Mouse (Mus musculus) gastrocnemius, postnatal 14 days (tissue): Measurements from ENCODE around the gene Tnfsf12. TPM values are rescaled to one million over a fixed set of nuclear protein-coding genes. Genes with fewer than 3 reads are reported as not detected.

Experiments
- DNase-seq: peaks from one replicate; pipeline ENCODE4 v3.0.0; 2021; ENCODE audit warnings: mixed read lengths
- intact Hi-C: fragments of 180-260 bp; cut with DNase I; formaldehyde crosslinking; loops from one replicate; pipeline ENCODE4 v1.15.1; 2025; ENCODE audit warnings: low total_unique reads
- total RNA-seq, 2 experiments: library from RNA; stranded (reverse); gene quantifications; 2 replicates each; pipeline ENCODE4 v1.2.3; 2021

The Tnfsf12 gene
- total RNA-seq, 2 experiments from 2014 or later: 14.0 to 14.8 TPM

DNA sequence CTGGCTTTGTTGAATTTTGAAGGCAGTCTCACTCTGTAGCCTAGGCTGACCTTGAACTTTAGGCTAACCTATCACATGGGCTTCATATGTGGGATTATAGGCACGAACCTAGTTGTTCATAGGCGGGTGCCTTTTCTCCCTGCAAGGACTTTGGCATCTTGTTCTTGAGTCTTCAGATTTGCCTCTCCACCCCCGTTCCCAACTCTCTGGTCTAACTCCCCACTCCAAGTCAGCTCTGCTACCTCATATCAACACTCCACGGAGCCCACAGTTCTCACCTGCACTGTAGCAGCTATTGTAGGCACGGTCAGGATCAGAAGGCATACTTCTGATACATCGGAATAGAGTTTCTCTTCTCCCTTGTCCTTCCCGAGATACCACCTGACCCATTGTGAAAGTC is 12.1 kb downstream of the Tnfsf12 start:
- DNase-seq: no peak
- intact Hi-C loops: no loop called here

DNA sequence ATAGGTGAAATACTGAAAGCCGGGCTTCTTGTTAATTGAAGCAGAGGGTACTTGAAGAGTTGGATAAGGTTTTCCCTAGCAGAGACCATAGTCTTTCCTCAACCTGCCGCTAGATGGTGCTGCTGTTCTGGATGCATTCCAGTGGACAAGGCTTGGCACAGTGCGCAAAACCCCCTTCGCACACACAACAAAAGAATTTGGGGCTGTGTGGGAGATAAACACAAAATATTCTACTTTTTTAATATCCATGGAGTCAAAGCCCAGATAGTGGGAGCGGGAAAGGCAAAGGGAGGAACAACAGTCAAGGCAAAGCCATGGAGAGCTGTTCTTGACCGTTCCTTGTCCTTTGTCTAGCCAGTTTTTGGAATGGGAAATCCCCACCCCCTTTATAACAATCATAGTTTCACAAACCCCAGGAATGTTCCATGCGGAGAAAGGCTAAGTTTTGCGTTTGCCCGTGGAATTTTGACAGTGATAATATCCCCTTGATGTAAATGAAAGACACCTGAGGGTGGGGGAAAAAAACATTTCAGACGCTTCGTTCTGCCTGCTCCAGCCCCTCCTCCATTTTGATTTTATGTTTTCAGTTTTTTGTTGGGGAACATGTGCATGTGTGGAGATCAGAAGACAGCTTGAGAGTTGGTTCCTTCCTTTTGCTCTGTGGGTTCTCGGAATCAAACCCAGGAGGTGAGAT is 12.7 kb downstream of the Tnfsf12 start:
- DNase-seq: peak; percentile 84
- intact Hi-C loops: no loop called here

DNA sequence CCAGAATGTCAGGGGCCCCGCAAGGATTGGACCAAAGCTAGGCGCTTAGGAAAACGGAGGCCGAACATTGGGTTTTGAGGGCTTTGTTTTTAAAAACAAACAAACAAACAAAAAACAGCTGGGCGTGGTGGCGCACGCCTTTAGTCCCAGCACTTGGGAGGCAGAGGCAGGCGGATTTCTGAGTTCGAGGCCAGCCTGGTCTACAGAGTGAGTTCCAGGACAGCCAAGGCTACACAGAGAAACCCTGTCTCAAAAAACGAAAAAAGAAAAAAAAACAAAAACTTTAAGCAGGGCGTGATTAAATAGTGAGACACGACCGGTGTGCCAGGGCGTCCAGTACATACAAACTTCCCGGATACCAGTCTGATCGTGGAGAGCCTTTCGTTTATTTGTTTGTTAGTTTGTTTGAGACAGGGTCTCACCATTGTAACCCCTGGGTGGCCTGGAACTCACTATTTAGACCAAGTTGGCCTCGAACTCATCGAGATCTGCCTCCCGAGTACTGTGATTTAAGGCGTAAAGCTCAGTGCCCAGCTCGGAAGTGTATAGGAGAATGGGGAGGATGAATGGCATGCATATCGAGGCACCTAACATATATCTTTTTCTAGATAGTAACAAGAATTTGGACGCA is 13.3 kb downstream of the Tnfsf12 start:
- intact Hi-C loops: no loop called here
- DNase-seq: no peak

DNA sequence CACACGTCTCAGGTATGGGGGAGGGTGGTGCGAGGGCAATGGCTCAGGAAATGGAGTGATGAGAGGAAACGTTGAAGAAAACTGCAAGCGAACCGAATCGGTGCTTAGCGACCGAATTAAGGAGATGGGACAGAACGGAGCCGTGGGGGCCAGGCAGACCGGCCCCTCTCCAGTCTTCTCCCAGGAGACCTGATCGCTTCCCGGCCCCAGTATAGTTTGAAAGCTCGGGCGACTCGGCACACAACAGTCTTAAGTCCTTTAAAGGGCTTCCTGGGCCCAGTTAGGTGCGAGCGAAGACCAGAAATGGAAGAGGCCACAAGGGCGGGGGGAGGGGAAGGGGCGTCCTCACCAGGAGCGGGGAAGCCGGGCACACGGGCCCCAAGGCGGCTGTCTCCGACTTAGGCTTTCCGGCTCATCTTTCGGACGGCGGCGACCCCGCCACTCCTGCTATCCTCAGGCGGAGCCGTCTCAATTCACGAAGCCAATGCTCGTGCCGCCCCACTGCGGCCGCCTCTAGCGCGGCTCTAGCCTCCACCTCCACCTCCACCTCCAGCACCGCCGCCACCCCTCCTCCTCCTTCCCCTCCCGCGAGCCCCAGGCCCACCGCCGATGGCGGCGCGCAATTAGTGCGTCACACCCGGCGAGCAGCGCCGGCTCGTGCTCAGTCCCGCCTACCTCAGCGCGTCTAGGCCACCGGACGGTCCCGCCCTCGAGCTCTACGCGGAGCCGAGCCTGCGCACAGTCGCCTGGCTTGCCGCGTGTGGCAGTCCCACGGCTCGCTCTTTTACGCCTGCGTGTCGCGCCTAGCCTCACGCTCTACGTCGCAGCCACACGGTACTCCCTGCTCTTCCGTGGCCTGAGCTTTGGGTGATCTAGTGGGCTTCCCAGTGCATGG is 14.1 kb downstream of the Tnfsf12 start, which contains the start of gene Senp3:
Gene Senp3, minus strand, starts transcription at position 771 of the 895 bp plus-strand sequence.
- peak; percentile 98 for DNase-seq
- intact Hi-C loops: no loop called here

DNA sequence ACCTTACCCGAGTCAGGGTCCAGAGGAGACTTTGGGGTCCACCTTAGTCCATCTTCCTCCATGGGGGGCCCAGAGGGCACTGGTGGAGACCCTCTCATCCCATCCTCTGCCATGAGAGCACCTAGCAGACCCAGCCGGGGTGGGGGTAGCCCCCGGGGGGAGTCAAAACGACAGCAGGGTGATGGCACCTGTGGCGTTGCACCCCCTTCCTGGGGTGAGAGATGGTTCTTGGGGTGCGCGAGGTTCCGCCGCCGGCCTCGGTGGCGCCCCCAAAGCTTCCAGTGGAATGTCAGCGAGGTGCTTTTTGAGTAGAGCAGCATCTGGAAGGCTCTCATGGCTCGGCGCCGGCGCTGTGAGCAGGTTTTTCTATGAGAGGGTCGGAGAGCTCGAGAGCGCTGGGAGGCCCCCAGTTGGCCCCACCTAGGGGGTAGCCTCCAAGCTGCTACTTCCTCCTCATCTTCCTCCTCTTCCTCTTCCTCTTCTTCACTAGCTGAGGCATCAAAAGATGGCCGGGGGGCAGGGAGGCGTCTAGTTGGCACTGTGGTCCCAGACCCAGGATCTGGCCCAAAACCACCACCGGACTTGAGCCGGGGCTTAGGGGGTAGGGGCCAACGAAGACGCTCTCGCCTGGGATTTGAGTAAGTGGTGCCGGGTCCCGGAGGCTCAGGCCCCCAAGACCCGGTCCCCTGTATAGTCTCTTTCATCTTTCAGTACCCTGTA is 15.4 kb downstream of the Tnfsf12 start:
- no peak for DNase-seq
- intact Hi-C loops: no loop called here

DNA sequence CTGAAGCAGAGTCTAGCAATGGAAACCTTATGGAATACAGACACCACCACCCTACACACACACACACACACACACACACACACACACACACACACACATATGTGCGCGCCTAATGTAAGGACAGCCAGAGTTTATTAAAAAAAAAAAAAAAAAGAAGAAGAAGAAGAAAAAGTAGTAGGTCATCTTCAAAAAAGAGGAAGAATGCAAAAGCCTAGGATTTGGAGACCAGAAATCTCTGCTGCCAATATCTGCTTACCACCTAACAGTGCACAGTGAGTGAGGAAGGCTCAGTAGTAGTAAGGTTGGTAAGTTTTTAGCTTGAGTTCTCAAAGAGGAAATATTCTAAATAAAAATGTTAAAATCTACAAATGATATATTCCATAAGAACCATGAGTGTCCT is 16.5 kb downstream of the Tnfsf12 start:
- no peak for DNase-seq
- intact Hi-C loops: no loop called here

DNA sequence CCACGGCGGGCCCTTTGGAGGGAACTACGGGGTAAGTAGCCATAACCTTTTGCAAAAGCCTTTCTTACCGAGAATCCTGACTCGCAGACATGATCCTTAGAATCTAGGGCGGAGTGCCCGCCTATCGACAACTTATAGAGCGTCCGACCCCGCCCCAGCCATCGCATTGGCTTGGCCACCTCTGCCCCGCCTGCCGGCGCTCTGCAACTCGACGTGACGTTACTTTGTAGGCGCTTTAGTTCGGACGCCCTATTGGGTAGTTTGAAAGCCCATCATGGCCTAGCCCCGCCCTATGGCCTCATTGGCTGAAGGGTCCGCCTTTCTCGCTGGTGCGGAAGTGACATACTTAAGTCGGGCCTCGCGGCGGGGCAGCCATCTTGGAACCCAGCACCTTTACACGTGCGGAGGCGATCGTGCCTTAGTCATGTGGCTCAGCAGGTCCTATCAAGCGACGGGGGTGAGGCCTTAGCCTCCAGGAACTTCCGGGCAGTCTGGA is 23.4 kb downstream of the Tnfsf12 start, which contains the start of gene Eif4a1:
Gene Eif4a1, minus strand, starts transcription at position 213 of the 496 bp plus-strand sequence.
- peak; percentile 99 for DNase-seq
- intact Hi-C loops: no loop called here

DNA sequence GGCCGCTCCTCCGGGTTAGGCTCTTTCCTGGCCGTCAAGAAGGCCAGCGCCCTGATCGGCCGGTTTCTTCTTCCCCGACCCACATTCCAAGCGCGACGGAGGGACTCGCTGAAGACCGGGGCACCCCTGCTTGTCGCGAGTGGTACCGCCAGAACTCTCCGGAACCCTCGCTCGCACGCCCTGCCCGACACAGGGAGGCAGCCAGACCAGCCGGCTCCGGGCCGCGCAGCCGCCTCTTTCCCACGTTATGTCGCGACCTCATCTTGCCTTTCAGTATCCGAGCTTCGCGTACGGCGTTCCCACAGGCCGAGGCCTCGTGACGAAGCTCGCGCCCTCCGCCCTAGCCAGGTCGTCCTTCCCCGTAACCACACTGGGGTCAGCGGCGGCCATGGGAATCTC is 23.9 kb downstream of the Tnfsf12 start:
- intact Hi-C loops: no loop called here
- no peak for DNase-seq

DNA sequence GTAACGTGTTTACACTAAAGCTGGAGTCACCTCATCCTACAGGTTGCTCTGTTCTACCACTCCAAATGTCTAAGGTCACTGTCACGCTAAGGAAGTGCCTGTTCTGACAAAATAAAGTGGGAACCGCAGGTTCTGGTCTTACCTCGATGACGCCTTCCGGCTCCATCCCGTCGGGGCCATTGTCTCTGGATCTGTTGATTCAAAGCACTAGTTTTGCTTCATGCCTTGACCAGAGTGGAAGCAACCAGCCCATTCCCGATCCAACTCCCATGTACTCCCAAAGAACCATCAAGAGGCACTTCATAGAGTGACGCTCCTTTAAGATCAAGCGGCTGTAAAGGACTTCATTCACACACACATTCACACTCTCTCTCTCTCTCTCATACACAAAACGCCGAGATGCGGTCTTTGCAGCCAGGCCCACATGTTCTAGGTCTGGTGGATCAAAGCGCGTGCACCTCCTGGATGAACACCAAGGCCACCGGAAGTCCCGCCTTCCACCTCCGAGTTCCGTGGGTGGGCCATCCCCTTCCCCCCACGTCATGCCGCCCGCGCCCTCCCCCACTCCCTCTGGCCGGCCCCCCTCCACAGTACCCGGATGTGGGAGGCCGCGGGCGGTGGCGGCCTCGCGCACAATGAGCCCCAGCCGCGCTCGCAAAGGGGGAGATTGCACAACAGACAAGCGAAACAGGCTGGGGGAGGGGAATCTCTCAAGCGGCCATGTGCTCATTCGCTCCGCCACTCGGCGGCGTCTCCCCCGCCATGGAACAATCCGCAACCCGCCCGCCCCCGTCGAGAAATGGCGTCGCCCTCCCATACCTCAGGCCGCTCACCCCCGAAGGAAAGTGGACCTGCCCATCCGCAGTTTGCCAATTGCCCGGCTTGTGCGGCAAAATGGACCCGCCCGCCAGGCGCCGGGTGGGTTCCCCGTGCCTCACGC is 24.6 kb downstream of the Tnfsf12 start:
- intact Hi-C loops: no loop called here
- peak; percentile 97 for DNase-seq

DNA sequence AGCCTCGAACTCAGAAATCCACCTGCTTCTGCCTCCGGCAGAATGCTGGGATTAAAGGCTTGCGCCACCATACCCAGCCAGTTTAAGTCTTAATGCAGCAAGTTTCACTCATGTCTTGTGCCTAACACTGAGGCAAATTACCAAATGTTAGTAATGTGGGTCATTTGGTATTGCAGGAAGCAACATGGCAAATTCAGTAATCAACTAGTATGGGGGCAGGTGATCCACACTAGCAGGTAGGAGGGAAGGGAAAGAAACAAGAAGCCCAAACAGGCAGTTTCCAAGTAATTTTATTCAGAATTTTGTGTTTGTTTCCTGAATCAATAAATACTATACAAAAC is 29.0 kb downstream of the Tnfsf12 start:
- intact Hi-C loops: loop anchor here (5.0 kb wide), 1 partner anchor 39 kb away; no protein-coding TSS in a partner anchor
- DNase-seq: no peak

DNA sequence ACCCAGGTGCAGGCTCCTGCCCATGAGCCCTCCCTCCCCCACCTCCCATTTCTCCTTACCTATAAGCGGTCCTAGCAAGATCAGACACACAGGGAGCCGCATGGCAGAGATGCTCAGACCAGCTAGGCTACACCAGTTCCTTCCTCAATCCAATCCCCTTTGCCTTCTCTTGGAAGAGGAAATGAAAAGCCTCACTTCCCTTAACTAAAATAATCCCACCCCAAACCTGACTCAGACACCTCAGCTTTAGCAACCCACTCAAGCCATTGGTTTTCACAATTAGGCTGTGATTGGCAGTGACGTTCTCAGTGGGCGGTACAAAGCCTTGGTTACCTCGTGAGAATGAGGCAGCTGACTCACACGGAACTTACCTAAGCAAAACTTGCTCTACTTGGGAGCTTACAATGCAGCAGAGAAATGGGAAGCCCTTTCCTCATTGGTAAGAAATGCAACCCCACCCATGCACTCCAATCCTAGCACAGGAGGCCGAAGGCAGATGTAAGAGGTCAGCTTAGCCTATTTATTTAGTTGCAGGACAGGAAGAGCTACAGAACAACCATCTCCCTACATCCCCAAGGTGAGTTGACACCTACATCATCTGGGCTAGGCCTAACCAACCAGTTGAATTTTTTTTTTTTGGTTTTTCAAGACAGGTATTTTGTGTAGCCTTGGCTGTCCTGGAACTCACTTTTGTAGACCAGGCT is 29.5 kb downstream of the Tnfsf12 start, which contains the start of gene Cd68:
Gene Cd68, minus strand, starts transcription at position 193 of the 704 bp plus-strand sequence.
- no peak for DNase-seq
- intact Hi-C loops: loop anchor here (5.0 kb wide), 1 partner anchor 39 kb away; no protein-coding TSS in a partner anchor

DNA sequence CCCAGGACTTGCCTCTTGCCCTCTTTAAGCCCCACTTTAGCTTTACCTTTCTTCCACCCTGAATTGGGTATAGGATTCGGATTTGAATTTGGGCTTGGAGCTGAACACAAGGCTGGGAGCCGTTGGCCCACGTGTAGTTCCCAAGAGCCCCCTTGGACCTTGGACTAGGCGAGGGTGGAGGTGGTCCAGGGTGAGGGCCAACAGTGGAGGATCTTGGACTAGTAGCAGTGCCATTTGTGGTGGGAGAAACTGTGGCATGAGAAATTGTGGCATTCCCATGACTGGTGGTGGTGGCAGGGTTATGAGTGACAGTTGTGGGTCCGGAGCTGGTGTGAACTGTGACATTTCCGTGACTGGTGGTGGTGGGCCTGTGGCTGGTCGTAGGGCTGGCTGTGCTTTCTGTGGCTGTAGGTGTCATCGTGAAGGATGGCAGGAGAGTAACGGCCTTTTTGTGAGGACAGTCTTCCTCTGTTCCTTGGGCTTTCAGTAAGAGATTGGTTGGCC is 30.1 kb downstream of the Tnfsf12 start:
- intact Hi-C loops: loop anchor here (5.0 kb wide), 1 partner anchor 38 kb away; no protein-coding TSS in a partner anchor
- no peak for DNase-seq

DNA sequence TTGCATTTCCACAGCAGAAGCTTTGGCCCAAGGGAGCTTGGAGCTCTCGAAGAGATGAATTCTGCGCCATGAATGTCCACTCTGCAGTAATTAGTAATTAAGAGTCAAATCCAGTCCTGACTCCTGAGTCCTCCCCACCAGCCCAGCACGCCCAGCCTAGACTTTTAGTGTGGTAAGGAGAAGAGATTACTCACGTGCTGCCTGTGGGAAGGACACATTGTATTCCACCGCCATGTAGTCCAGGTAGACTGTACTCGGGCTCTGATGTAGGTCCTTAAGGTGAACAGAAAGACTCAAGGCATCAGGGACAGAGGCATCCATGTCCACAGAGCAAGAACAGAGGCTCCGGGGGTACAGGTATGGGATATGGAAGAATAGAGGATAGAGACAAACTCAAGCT is 30.8 kb downstream of the Tnfsf12 start:
- no peak for DNase-seq
- intact Hi-C loops: loop anchor here (5.0 kb wide), 1 partner anchor 38 kb away; no protein-coding TSS in a partner anchor

DNA sequence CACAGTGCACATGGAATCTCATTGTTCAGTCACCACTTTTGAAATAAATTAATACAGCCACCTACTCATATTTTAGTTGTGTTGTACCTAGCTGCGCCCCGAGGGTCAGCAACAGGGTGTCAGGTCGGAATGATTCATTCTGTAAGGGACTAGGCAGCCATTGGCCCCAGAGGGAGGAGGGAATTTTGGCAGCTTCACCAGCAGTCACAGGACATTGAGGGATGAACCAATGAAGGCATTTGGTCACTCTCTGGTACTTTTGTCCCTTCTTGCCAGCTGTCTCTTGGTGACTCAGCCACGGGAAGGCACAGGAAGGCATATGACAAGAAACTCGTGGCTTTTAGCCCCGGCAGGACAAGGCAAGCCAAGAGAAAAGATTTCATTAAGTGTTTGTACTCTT is 31.9 kb downstream of the Tnfsf12 start:
- no peak for DNase-seq
- intact Hi-C loops: no loop called here

DNA sequence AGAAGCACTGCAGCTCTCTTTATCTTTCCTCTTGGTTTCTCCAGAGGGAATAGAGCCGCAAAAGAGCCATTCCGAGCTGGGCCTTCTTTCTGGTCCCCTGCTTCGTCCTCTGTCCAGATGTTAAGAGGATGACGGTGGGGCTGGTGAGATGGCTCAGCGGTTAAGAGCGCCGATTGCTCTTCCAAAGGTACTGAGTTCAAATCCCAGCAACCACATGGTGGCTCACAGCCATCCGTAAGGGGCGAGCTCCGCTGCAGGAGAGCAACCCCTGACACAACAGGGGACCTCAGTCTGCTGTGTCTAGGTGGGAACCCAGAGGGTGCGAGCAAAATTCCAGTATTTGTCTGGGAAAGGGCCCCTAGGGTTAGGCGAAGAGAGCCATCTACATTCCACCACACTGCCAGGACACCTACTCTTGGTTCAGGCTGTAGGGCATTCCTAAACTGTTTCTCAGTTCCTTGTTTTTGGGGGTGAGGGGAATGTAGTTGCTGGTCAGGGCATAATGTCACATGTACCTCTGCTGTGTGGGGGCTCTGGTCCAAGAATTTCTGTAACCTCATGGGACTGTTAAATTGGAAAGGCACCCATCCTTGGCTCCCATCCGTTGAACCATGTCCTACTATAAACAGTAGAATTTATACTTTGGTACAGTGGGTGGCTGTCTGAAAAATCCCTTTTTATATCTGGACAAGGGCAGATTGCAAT is 32.5 kb downstream of the Tnfsf12 start:
- intact Hi-C loops: no loop called here
- no peak for DNase-seq

DNA sequence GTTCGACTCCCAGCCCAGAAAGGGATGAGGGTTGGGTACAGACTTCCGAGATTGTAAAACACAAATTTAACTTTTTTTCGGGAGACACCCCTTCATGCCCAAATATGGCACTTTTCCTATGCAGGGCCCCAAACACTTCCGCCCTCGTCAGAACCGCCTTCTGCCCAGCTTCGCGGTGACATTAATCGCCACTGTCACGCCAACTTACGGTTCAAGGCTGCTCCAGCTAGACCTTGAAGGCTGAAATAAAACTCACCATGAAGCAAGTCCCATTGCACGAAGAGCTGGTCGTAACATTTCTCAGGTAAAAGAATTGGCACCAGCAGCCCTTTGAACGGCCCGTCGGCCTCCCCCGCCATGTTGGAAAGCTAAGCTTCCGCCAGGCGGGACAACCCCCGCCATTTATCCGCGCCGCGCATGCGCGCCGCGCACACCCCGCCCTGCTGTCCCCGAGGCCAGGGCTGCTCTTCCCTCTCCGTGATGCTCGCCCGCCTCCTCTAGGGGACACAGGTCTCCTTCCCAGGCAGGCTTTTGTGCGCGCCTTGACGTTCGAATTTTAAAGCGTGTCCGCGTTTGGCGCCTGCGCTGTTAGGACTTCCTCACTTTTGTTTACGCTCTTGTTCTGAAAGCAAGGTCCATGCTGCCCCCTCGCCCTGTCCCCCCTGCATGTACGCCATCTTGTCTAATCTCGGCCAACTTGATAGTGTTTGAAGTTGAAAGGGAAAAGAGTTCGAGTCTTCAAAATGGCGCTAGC is 33.3 kb downstream of the Tnfsf12 start, which contains the start of gene Mpdu1:
Gene Mpdu1, minus strand, starts transcription at position 430 of the 754 bp plus-strand sequence.
- intact Hi-C loops: no loop called here
- peak; percentile 94 for DNase-seq
